Mouse (Mus musculus): ENCODE data around the gene Znrf2.
"Not testable (repeated sequence)": the region's sequence is repeated elsewhere in the genome, so short reads cannot be mapped to it uniquely, and the experiment has no call there.

Gene Znrf2

GRCm38 (mm10) chr6:54854859-54855258, 38.1 kb downstream of the Znrf2 start:
- no peak for DNase-seq

- peak; percentile 42 to 46 for DNase-seq
Measured at GRCm38 (mm10) chr6:54855801-54856583, 39.3 kb downstream of the Znrf2 start.

GRCm38 (mm10) chr6:54859159-54859558, 42.4 kb downstream of the Znrf2 start:
- DNase-seq: not testable (repeated sequence)

- DNase-seq: no peak
Measured at GRCm38 (mm10) chr6:54860180-54860579, 43.5 kb downstream of the Znrf2 start.

- no peak for DNase-seq
Measured at GRCm38 (mm10) chr6:54866731-54867410, 50.2 kb downstream of the Znrf2 start.

- no peak for DNase-seq
Measured at GRCm38 (mm10) chr6:54867411-54867745, 50.7 kb downstream of the Znrf2 start.

- no peak for DNase-seq
Measured at GRCm38 (mm10) chr6:54873029-54873428, 56.3 kb downstream of the Znrf2 start.

- DNase-seq: no peak
Measured at GRCm38 (mm10) chr6:54876782-54877181, 60.1 kb downstream of the Znrf2 start.

GRCm38 (mm10) chr6:54877651-54878050, 60.9 kb downstream of the Znrf2 start:
- no peak for DNase-seq

GRCm38 (mm10) chr6:54878546-54878945, 61.8 kb downstream of the Znrf2 start:
- no peak for DNase-seq

GRCm38 (mm10) chr6:54880086-54880485, 63.4 kb downstream of the Znrf2 start:
- no peak for DNase-seq

- no peak for DNase-seq
Measured at GRCm38 (mm10) chr6:54883424-54883823, 66.7 kb downstream of the Znrf2 start.

- no peak for DNase-seq
Measured at GRCm38 (mm10) chr6:54886195-54886594, 69.5 kb downstream of the Znrf2 start.

- no peak for DNase-seq
Measured at GRCm38 (mm10) chr6:54890221-54890620, 73.5 kb downstream of the Znrf2 start.

GRCm38 (mm10) chr6:54891384-54891783, 74.7 kb downstream of the Znrf2 start:
- DNase-seq: no peak

GRCm38 (mm10) chr6:54900256-54900655, 83.5 kb downstream of the Znrf2 start:
- DNase-seq: no peak

GRCm38 (mm10) chr6:54902547-54902946, 85.8 kb downstream of the Znrf2 start:
- no peak for DNase-seq

GRCm38 (mm10) chr6:54906053-54907040, 89.6 kb downstream of the Znrf2 start:
- no peak for DNase-seq

- no peak for DNase-seq
Measured at GRCm38 (mm10) chr6:54914977-54915376, 98.3 kb downstream of the Znrf2 start.

GRCm38 (mm10) chr6:54916163-54916562, 99.4 kb downstream of the Znrf2 start:
- no peak for DNase-seq

GRCm38 (mm10) chr6:54916941-54917340, 100.2 kb downstream of the Znrf2 start:
- DNase-seq: no peak

GRCm38 (mm10) chr6:54917523-54917922, 100.8 kb downstream of the Znrf2 start:
- peak; percentile 56 to 68 for DNase-seq

GRCm38 (mm10) chr6:54918521-54918920, 101.8 kb downstream of the Znrf2 start:
- DNase-seq: no peak
